Mouse (Mus musculus) heart, embryonic 12.5 days (tissue): ENCODE data around the gene Lhb. TPM values are rescaled to one million over a fixed set of nuclear protein-coding genes. Genes with fewer than 3 reads are reported as not detected.
A peak's percentile ranks its signal among the peaks of the same experiment; 100 is the strongest.

Experiments
- ATAC-seq: fragments of 200-750 bp; cut with Nextera tagmentation; 2 replicates; pipeline ENCODE4 v1.8.0; 2017; ENCODE audit warnings: moderate TSS enrichment, moderate library complexity; ENCODE audit not compliant: insufficient number of reproducible peaks, low FRiP score
- H3K27ac ChIP-seq: fragments of 300-500 bp; sonication (generic); 2 replicates; pipeline ENCODE4 v1.5.1; 2016; ENCODE audit warnings: mild to moderate bottlenecking, moderate library complexity; ENCODE audit not compliant: poor library complexity, severe bottlenecking
- H3K27me3 ChIP-seq: fragments of 300-500 bp; sonication (generic); replicated peaks from 2 replicates; pipeline ENCODE4 v1.6.1; 2016; ENCODE audit warnings: mild to moderate bottlenecking, moderate library complexity
- H3K36me3 ChIP-seq: fragments of 300-500 bp; sonication (generic); 2 replicates; pipeline ENCODE4 v1.6.1; 2016; ENCODE audit warnings: mild to moderate bottlenecking, moderate library complexity
- H3K4me1 ChIP-seq: fragments of 300-500 bp; sonication (generic); replicated peaks from 2 replicates; pipeline ENCODE4 v1.6.1; 2016; ENCODE audit warnings: mild to moderate bottlenecking
- H3K4me2 ChIP-seq: fragments of 300-500 bp; sonication (generic); 2 replicates; pipeline ENCODE4 v1.6.1; 2016; ENCODE audit warnings: mild to moderate bottlenecking, moderate library complexity
- H3K4me3 ChIP-seq: fragments of 300-500 bp; sonication (generic); 2 replicates; pipeline ENCODE4 v1.5.1; 2016; ENCODE audit warnings: mild to moderate bottlenecking
- H3K9ac ChIP-seq: fragments of 300-500 bp; sonication (generic); 2 replicates; pipeline ENCODE4 v1.6.1; 2016; ENCODE audit warnings: mild to moderate bottlenecking, moderate library complexity
- H3K9me3 ChIP-seq: fragments of 300-500 bp; sonication (generic); replicated peaks from 2 replicates; pipeline ENCODE4 v1.6.1; 2016; ENCODE audit warnings: mild to moderate bottlenecking, moderate library complexity
- WGBS: fragments of 180-500 bp; shearing (Covaris S2); methylation state at CpG from one replicate; pipeline ENCODE4 v1.1.7; 2016; 5-methylcytosine and 5-hydroxymethylcytosine counted together
- microRNA-seq: library from miRNA; unstranded; fragments of <30 nt; microRNA quantifications from one replicate; pipeline ENCODE4, GENCODE M21; 2017
- polyA plus RNA-seq: library from polyadenylated mRNA; unstranded; fragments of >200 nt; fragmentation: Nextera tagmentation; extraction: Ambion mirVana; gene quantifications from 2 replicates; pipeline ENCODE4 v1.2.1, GENCODE M21; 2016

Lhb gene
- polyA plus RNA-seq, 1 experiment from 2014 or later, result not detected

DNA sequence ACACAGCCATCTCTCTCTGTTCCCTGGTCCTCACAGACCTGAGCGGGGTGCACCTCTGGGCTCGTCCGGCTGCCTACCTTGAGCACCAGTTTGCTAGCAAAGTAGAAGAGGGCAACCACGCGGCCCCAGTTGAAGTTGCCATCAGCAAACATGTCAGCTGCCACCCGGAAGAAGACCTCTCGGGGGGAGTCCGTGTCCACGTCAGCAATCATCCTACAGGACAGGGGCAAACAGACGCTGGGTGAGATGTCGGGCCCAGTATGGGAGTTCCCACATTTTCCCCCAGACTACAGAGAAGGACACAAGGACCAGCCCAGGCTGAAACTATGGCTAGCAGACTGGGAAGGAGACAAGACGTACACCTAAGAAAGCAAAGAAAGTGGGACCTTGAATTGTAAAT is 44.5 kb downstream of the Lhb start:
- Histone ChIP-seq H3K27me3 (no peaks in the 10 kb centered on the region), H3K9ac (no peak overlapping the region), H3K9me3 (no peaks in the 10 kb centered on the region), H3K4me2 (peak overlapping the region; percentile 93), H3K27ac (no peak overlapping the region), H3K4me1 (peaks cover 38% of the 10 kb centered on the region), H3K4me3 (no peak overlapping the region), H3K36me3 (peaks cover 41% of the 10 kb centered on the region)
- 94% methylated on average over 12 of the region's 12 CpGs for WGBS
- no peak for ATAC-seq

GRCm38 (mm10) chr7:45465549-45465948 is 44.9 kb downstream of the Lhb start:
- 73% methylated on average over 9 of the region's 9 CpGs for WGBS
- H3K27me3 ChIP-seq, result no peaks in the 10 kb centered on the region
- no peak for ATAC-seq
- peaks cover 41% of the 10 kb centered on the region for H3K36me3 ChIP-seq
- H3K4me3 ChIP-seq, result peak overlapping the region; percentile 94
- H3K4me2 ChIP-seq, result peak overlapping the region; percentile 93
- no peak overlapping the region for H3K27ac ChIP-seq
- H3K9ac ChIP-seq, result peak overlapping the region; percentile 94
- H3K9me3 ChIP-seq, result no peaks in the 10 kb centered on the region
- peaks cover 34% of the 10 kb centered on the region for H3K4me1 ChIP-seq

DNA sequence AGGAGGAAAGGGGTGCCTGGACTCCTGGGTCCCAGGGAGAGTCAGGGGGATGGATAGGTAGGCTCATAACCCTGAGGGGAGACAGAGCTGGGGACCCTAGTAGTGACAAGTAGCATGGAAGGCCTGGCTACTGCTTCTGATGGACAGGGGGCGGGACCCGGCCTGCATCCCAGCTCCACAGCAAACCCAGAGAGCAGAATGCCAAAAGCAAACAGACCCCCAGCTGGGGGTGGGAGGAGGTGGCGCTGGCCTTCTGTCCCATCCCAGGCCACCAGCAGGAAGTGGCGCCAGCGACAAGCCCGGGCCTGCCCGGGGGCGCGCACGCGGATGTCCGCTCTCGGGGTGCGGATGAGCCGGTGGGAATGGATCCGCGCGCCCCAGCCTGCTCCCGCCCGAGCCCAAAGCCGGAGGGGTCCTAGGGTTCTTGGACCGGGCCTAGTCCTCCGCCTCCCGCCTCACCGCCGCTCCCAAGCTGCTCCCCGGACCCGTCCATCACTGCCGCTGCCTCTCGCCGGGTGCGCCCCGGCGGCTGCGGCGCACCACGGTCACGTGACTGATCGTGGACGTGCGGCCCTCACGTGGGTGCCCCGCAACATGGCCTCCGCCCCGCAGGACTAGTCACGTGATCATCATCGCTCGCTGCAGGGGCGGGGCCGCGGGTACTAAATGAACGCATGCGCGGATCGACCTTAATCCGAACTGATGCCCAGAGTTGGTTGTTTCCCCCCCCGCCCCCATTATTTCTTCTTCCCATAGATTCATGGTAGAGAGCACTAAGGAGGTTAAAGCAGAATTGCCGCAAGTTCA is 45.9 kb downstream of the Lhb start, which contains the start of gene Bax:
Bax (minus strand) TSS at position 616 of the 807 bp plus-strand sequence.
- Histone ChIP-seq H3K4me1 (peaks cover 25% of the 10 kb centered on the region), H3K9ac (peak within 1 kb of the TSS; percentile 94), H3K27ac (peak within 1 kb of the TSS; percentile 41), H3K36me3 (peaks cover 38% of the 10 kb centered on the region), H3K27me3 (no peaks in the 10 kb centered on the region), H3K4me3 (peak within 1 kb of the TSS; percentile 94), H3K9me3 (no peaks in the 10 kb centered on the region), H3K4me2 (peak within 1 kb of the TSS; percentile 93)
- ATAC-seq, result peak; percentile 88
- under 1% methylated on average over 56 of the region's 58 CpGs for WGBS

DNA sequence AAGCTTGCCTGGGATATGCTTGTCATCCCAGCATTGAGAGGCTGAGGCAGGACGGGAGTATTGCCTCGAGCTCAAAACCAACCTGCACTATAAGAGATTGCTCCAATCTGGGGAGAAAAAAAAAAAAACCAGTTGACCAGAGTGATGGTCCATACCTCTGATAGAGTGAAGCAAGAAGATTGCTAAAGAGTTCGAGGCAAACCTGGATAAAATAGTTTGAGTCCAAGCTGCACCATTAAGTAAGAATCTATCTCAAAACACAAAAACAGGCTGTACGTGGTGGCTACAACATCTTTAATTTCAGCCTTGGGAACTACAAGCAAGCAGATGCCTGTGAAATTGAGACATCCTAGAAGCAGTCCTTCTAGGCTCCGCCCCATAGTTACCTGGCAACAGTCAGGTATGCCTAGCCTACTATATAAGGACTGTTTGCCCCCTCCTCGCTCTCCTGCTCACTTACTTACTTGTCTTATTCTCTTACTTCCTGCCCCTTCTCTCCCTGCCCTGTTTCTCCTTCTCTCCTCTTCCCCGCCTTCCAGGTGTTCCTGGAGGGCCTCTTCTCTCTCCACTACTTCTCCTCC is 46.6 kb downstream of the Lhb start:
- Histone ChIP-seq H3K4me3 (peak overlapping the region; percentile 94), H3K27ac (no peak overlapping the region), H3K9me3 (no peaks in the 10 kb centered on the region), H3K4me1 (peaks cover 20% of the 10 kb centered on the region), H3K36me3 (peaks cover 31% of the 10 kb centered on the region), H3K4me2 (peak overlapping the region; percentile 93), H3K9ac (no peak overlapping the region), H3K27me3 (no peaks in the 10 kb centered on the region)
- ATAC-seq, result peak; percentile 15
- WGBS, result 33% methylated on average over 7 of the region's 7 CpGs

GRCm38 (mm10) chr7:45470869-45471268 is 50.2 kb downstream of the Lhb start:
- ATAC-seq, result no peak
- H3K36me3 ChIP-seq, result 0 out of 2 replicates have a peak, but pooled peaks cover 2% of the 10 kb centered on the region
- no peak overlapping the region for H3K27ac ChIP-seq
- no peaks in the 10 kb centered on the region for H3K27me3 ChIP-seq
- H3K9me3 ChIP-seq, result no peaks in the 10 kb centered on the region
- peaks cover 10% of the 10 kb centered on the region for H3K4me1 ChIP-seq
- H3K4me2 ChIP-seq, result no peak overlapping the region
- no peak overlapping the region for H3K4me3 ChIP-seq
- no peak overlapping the region for H3K9ac ChIP-seq
- 5% methylated on average over 3 of the region's 3 CpGs for WGBS

Small RNAs within 50 kb of the gene (microRNA-seq; reads per million reads assigned to microRNA genes)
- not detected for gene Gm22133

Other genes with a start within 250 kb of the Lhb start
- not detected in 2 replicates for gene Gfy, start 241.3 kb upstream of the Lhb start, polyA plus RNA-seq
- gene Pth2, start 239.8 kb upstream of the Lhb start, polyA plus RNA-seq, result 0.40 TPM in 1 of 2 replicates, not detected in the other
- gene Ccdc155, start 215.9 kb upstream of the Lhb start, polyA plus RNA-seq, result 0.62 and 0.70 TPM in 2 replicates
- gene Dkkl1, start 208.7 kb upstream of the Lhb start, polyA plus RNA-seq, result 0.99 and 1.5 TPM in 2 replicates
- 131 and 138 TPM in 2 replicates for gene Tead2, start 205.1 kb upstream of the Lhb start, polyA plus RNA-seq
- 1.2 and 1.4 TPM in 2 replicates for gene Cd37, start 181.7 kb upstream of the Lhb start, polyA plus RNA-seq
- 0.37 TPM in 2 replicates for gene Slc6a16, start 179.7 kb upstream of the Lhb start, polyA plus RNA-seq
- not detected in 2 replicates for gene Slc6a21, start 143.3 kb upstream of the Lhb start, polyA plus RNA-seq
- 15.2 and 15.4 TPM in 2 replicates for gene Trpm4, start 87.0 kb upstream of the Lhb start, polyA plus RNA-seq
- 25.5 and 26.9 TPM in 2 replicates for gene Hrc, start 85.5 kb upstream of the Lhb start, polyA plus RNA-seq
- gene Ppfia3, start 53.8 kb upstream of the Lhb start, polyA plus RNA-seq, result 2.6 and 3.3 TPM in 2 replicates
- 0.82 and 1.1 TPM in 2 replicates for gene Lin7b, start 50.2 kb upstream of the Lhb start, polyA plus RNA-seq
- gene Snrnp70, start 25.1 kb upstream of the Lhb start, polyA plus RNA-seq, result 169 and 173 TPM in 2 replicates
- 0.41 and 0.52 TPM in 2 replicates for gene Kcna7, start 15.2 kb upstream of the Lhb start, polyA plus RNA-seq
- gene Ntf5, start 7.1 kb upstream of the Lhb start, polyA plus RNA-seq, result 1.8 TPM in 2 replicates
- gene Gys1, start 14.0 kb downstream of the Lhb start, polyA plus RNA-seq, result 115 and 121 TPM in 2 replicates
- gene Ruvbl2, start 17.3 kb downstream of the Lhb start, polyA plus RNA-seq, result 80.7 TPM in 2 replicates
- gene Ftl1, start 39.1 kb downstream of the Lhb start, polyA plus RNA-seq, result 4,047 and 4,171 TPM in 2 replicates
- 139 and 151 TPM in 2 replicates for gene Bax, start 46.1 kb downstream of the Lhb start, polyA plus RNA-seq
- gene Tulp2, start 61.1 kb downstream of the Lhb start, polyA plus RNA-seq, result 0.87 TPM in 2 replicates
- not detected in 2 replicates for gene Gm45808, start 66.0 kb downstream of the Lhb start, polyA plus RNA-seq
- 4.2 and 4.3 TPM in 2 replicates for gene Dhdh, start 68.0 kb downstream of the Lhb start, polyA plus RNA-seq
- gene Nucb1, start 89.6 kb downstream of the Lhb start, polyA plus RNA-seq, result 176 and 185 TPM in 2 replicates
- 33.7 and 35.2 TPM in 2 replicates for gene Ppp1r15a, start 105.4 kb downstream of the Lhb start, polyA plus RNA-seq
- 0.57 and 0.68 TPM in 2 replicates for gene Plekha4, start 105.5 kb downstream of the Lhb start, polyA plus RNA-seq
- gene Hsd17b14, start 134.1 kb downstream of the Lhb start, polyA plus RNA-seq, result 0.64 and 0.70 TPM in 2 replicates
- 64.7 and 66.6 TPM in 2 replicates for gene Bcat2, start 149.3 kb downstream of the Lhb start, polyA plus RNA-seq
- gene Fgf21, start 194.7 kb downstream of the Lhb start, polyA plus RNA-seq, result not detected in 2 replicates
- not detected in 2 replicates for gene Fut1, start 196.5 kb downstream of the Lhb start, polyA plus RNA-seq
- gene Izumo1, start 201.0 kb downstream of the Lhb start, polyA plus RNA-seq, result 0.35 and 0.65 TPM in 2 replicates
- 36.1 and 38.1 TPM in 2 replicates for gene Rasip1, start 206.7 kb downstream of the Lhb start, polyA plus RNA-seq
- gene Mamstr, start 219.2 kb downstream of the Lhb start, polyA plus RNA-seq, result 3.3 and 5.4 TPM in 2 replicates
- 0.77 TPM in 2 replicates for gene Fut2, start 245.6 kb downstream of the Lhb start, polyA plus RNA-seq